ENCODE assay signal across 29 mouse cellular contexts in genomic region chr2:145262153-145262552, GRCm38 (mm10).
"Had no signal": no experiment of that assay in that cellular context is flagged by ENCODE, and none has a peak within 500 bp of the region (broad histone marks: within the 10 kb centered on the region; RNA-seq: fewer than 3 reads in every experiment).

No protein-coding gene starts in this region.

- H3K4me3 ChIP-seq: embryonic facial prominence, embryonic 10.5 days; embryonic facial prominence, embryonic 12.5 days; embryonic facial prominence, embryonic 13.5 days; embryonic facial prominence, embryonic 15.5 days; erythroblast, embryonic 14.5 days; forebrain, embryonic 10.5 days; forebrain, embryonic 12.5 days; forebrain, embryonic 13.5 days; forebrain, embryonic 15.5 days; gastrocnemius, adult 2 months; heart, adult 2 months had no signal

- H3K9ac ChIP-seq: embryonic facial prominence, embryonic 12.5 days; embryonic facial prominence, embryonic 13.5 days; embryonic facial prominence, embryonic 15.5 days; forebrain, embryonic 12.5 days; forebrain, embryonic 13.5 days; forebrain, embryonic 15.5 days; forebrain, postnatal 0 days had no signal

- ATAC-seq: forebrain, embryonic 13.5 days; forebrain, embryonic 14.5 days; forebrain, embryonic 15.5 days; forebrain, embryonic 16.5 days; forebrain, postnatal 0 days had no signal

- H3K27me3 ChIP-seq: embryonic facial prominence, embryonic 12.5 days; embryonic facial prominence, embryonic 13.5 days; embryonic facial prominence, embryonic 15.5 days; forebrain, embryonic 12.5 days; forebrain, embryonic 13.5 days; forebrain, embryonic 15.5 days had no signal

- H3K36me3 ChIP-seq: embryonic facial prominence, embryonic 10.5 days; embryonic facial prominence, embryonic 12.5 days; embryonic facial prominence, embryonic 13.5 days; embryonic facial prominence, embryonic 15.5 days; forebrain, embryonic 10.5 days; forebrain, embryonic 12.5 days; forebrain, embryonic 15.5 days had no signal

- H3K9me3 ChIP-seq: embryonic facial prominence, embryonic 10.5 days; embryonic facial prominence, embryonic 12.5 days; embryonic facial prominence, embryonic 13.5 days; embryonic facial prominence, embryonic 15.5 days; forebrain, embryonic 10.5 days; forebrain, embryonic 12.5 days; forebrain, embryonic 13.5 days; forebrain, embryonic 15.5 days had no signal

- H3K27ac ChIP-seq: embryonic facial prominence, embryonic 10.5 days; embryonic facial prominence, embryonic 12.5 days; embryonic facial prominence, embryonic 13.5 days; embryonic facial prominence, embryonic 15.5 days; forebrain, embryonic 10.5 days; forebrain, embryonic 12.5 days; forebrain, embryonic 13.5 days; forebrain, embryonic 15.5 days; gastrocnemius, adult 2 months; heart, adult 2 months had no signal

- DNase-seq: cerebellum, adult 2 months; cerebellum, adult 8-10 months; cerebellum, adult 9-10 months; cerebellum, adult 9-11 months; cerebellum, postnatal 10 days; cerebellum, postnatal 14 days; cerebellum, postnatal 25 days; cerebellum, postnatal 36 days; embryo, embryonic 11 days; forebrain, postnatal 0 days; gastrocnemius, adult 2 months; gastrocnemius, postnatal 10 days; gastrocnemius, postnatal 14 days; gastrocnemius, postnatal 25 days; gastrocnemius, postnatal 36 days; heart, adult 11 months; heart, adult 18-20 months; heart, adult 2 months had no signal

- H3K4me1 ChIP-seq: embryonic facial prominence, embryonic 10.5 days; embryonic facial prominence, embryonic 12.5 days; embryonic facial prominence, embryonic 15.5 days; forebrain, embryonic 10.5 days; forebrain, embryonic 12.5 days; forebrain, embryonic 13.5 days; forebrain, embryonic 15.5 days had no signal

- H3K4me2 ChIP-seq: embryonic facial prominence, embryonic 12.5 days; embryonic facial prominence, embryonic 13.5 days; embryonic facial prominence, embryonic 15.5 days; forebrain, embryonic 12.5 days; forebrain, embryonic 13.5 days; forebrain, embryonic 15.5 days had no signal
